Mouse (Mus musculus): ENCODE results near the gene Ccz1. TPM values are rescaled to one million over a fixed set of nuclear protein-coding genes. Genes with fewer than 3 reads are reported as not detected.
A peak's percentile ranks its signal among the peaks of the same experiment; 100 is the strongest.

The Ccz1 gene
- polyA plus RNA-seq, 2 experiments: 21.9 to 46.8 TPM

- no peak overlapping the region for H3K4me3 ChIP-seq (ENCODE audit: insufficient read depth in 1 of 2, low read depth in 2 of 2, low read length in 2 of 2)
- ATAC-seq (ENCODE audit: insufficient read depth) (peak; percentile 76), DNase-seq (ENCODE audit: low read depth in 3 of 3, low spot score in 3 of 3) (peak in 1 of 3 experiments; percentile 7)
- no peak overlapping the region for H3K4me2 ChIP-seq (ENCODE audit: low read depth)
- no peak overlapping the region for H3K27ac ChIP-seq
- 28% methylated on average over 9 of the region's 9 CpGs for WGBS (ENCODE audit: insufficient replicate concordance)
- 0 out of 4 replicates have a peak, but pooled peaks cover 0 to 2% of the 10 kb centered on the region in 2 experiments for H3K4me1 ChIP-seq (replicated peaks; ENCODE audit: control insufficient read depth in 2 of 2, insufficient read depth in 2 of 2, low read length in 1 of 2)
- no peaks in the 10 kb centered on the region for H3K27me3 ChIP-seq (ENCODE audit: control insufficient read depth, insufficient read depth, low read length)
- H3K9me3 ChIP-seq (ENCODE audit: control insufficient read depth, low read length): no peaks in the 10 kb centered on the region
- no peaks in the 10 kb centered on the region for H3K36me3 ChIP-seq (replicated peaks; ENCODE audit: control insufficient read depth, insufficient read depth, low read depth)
- H3K9ac ChIP-seq (replicated peaks): no peak overlapping the region
- TF ChIP-seq CTCF (IDR thresholded peaks at IDR 0.05; ENCODE audit: low read depth) (no peak), EP300 (IDR thresholded peaks at IDR 0.05; ENCODE audit: low read depth) (no peak)
Measured at GRCm38 (mm10) chr5:144039156-144039675, 24.5 kb upstream of the Ccz1 start.

- DNase-seq (ENCODE audit: low read depth in 3 of 3, low spot score in 3 of 3): no peak
- H3K9ac ChIP-seq (replicated peaks): no peak overlapping the region
- H3K27me3 ChIP-seq (ENCODE audit: control insufficient read depth, insufficient read depth, low read length): no peaks in the 10 kb centered on the region
- no peak for ATAC-seq (ENCODE audit: insufficient read depth)
- H3K4me3 ChIP-seq (ENCODE audit: insufficient read depth in 1 of 2, low read depth in 2 of 2, low read length in 2 of 2): no peak overlapping the region
- WGBS (ENCODE audit: insufficient replicate concordance): 53% methylated on average over 17 of the region's 17 CpGs
- H3K36me3 ChIP-seq (replicated peaks; ENCODE audit: control insufficient read depth, insufficient read depth, low read depth): no peaks in the 10 kb centered on the region
- no peaks in the 10 kb centered on the region for H3K9me3 ChIP-seq (ENCODE audit: control insufficient read depth, low read length)
- H3K4me1 ChIP-seq (replicated peaks; ENCODE audit: control insufficient read depth in 2 of 2, insufficient read depth in 2 of 2, low read length in 1 of 2): 0 out of 4 replicates have a peak, but pooled peaks cover 0 to 2% of the 10 kb centered on the region in 2 experiments
- no peak overlapping the region for H3K27ac ChIP-seq
- TF ChIP-seq CTCF (IDR thresholded peaks at IDR 0.05; ENCODE audit: low read depth): no peak
- TF ChIP-seq EP300 (IDR thresholded peaks at IDR 0.05; ENCODE audit: low read depth): no peak
- H3K4me2 ChIP-seq (ENCODE audit: low read depth): no peak overlapping the region
Measured at GRCm38 (mm10) chr5:144036952-144037351, 22.3 kb upstream of the Ccz1 start.

- no peak overlapping the region for H3K9ac ChIP-seq (replicated peaks)
- DNase-seq (ENCODE audit: low read depth in 3 of 3, low spot score in 3 of 3): no peak
- TF ChIP-seq EP300 (IDR thresholded peaks at IDR 0.05; ENCODE audit: low read depth) (no peak), CTCF (IDR thresholded peaks at IDR 0.05; ENCODE audit: low read depth) (no peak)
- 0 out of 4 replicates have a peak, but pooled peaks cover 0 to 2% of the 10 kb centered on the region in 2 experiments for H3K4me1 ChIP-seq (replicated peaks; ENCODE audit: control insufficient read depth in 2 of 2, insufficient read depth in 2 of 2, low read length in 1 of 2)
- no peak overlapping the region for H3K27ac ChIP-seq
- no peaks in the 10 kb centered on the region for H3K27me3 ChIP-seq (ENCODE audit: control insufficient read depth, insufficient read depth, low read length)
- no peaks in the 10 kb centered on the region for H3K36me3 ChIP-seq (replicated peaks; ENCODE audit: control insufficient read depth, insufficient read depth, low read depth)
- ATAC-seq (ENCODE audit: insufficient read depth): no peak
- H3K4me3 ChIP-seq (ENCODE audit: insufficient read depth in 1 of 2, low read depth in 2 of 2, low read length in 2 of 2): no peak overlapping the region
- WGBS (ENCODE audit: insufficient replicate concordance): 47% methylated on average over 7 of the region's 7 CpGs
- no peaks in the 10 kb centered on the region for H3K9me3 ChIP-seq (ENCODE audit: control insufficient read depth, low read length)
- no peak overlapping the region for H3K4me2 ChIP-seq (ENCODE audit: low read depth)
Measured at GRCm38 (mm10) chr5:144034567-144034966, 19.9 kb upstream of the Ccz1 start.

GRCm38 (mm10) chr5:144032491-144032890 lies 17.8 kb upstream of the Ccz1 start:
- H3K4me1 ChIP-seq (replicated peaks; ENCODE audit: control insufficient read depth in 2 of 2, insufficient read depth in 2 of 2, low read length in 1 of 2): no peaks in the 10 kb centered on the region
- no peak for TF ChIP-seq EP300 (IDR thresholded peaks at IDR 0.05; ENCODE audit: low read depth)
- no peaks in the 10 kb centered on the region for H3K27me3 ChIP-seq (ENCODE audit: control insufficient read depth, insufficient read depth, low read length)
- no peaks in the 10 kb centered on the region for H3K9me3 ChIP-seq (ENCODE audit: control insufficient read depth, low read length)
- H3K4me2 ChIP-seq (ENCODE audit: low read depth): no peak overlapping the region
- no peaks in the 10 kb centered on the region for H3K36me3 ChIP-seq (replicated peaks; ENCODE audit: control insufficient read depth, insufficient read depth, low read depth)
- H3K9ac ChIP-seq (replicated peaks): no peak overlapping the region
- H3K27ac ChIP-seq: no peak overlapping the region
- H3K4me3 ChIP-seq (ENCODE audit: insufficient read depth in 1 of 2, low read depth in 2 of 2, low read length in 2 of 2): no peak overlapping the region
- no peak for ATAC-seq (ENCODE audit: insufficient read depth)
- 75% methylated on average over 7 of the region's 7 CpGs for WGBS (ENCODE audit: insufficient replicate concordance)
- no peak for DNase-seq (ENCODE audit: low read depth in 3 of 3, low spot score in 3 of 3)

- DNase-seq (ENCODE audit: low read depth in 3 of 3, low spot score in 3 of 3) (no peak), ATAC-seq (ENCODE audit: insufficient read depth) (no peak)
- Histone ChIP-seq H3K36me3 (replicated peaks; ENCODE audit: control insufficient read depth, insufficient read depth, low read depth) (no peaks in the 10 kb centered on the region), H3K4me1 (replicated peaks; ENCODE audit: control insufficient read depth in 2 of 2, insufficient read depth in 2 of 2, low read length in 1 of 2) (no peaks in the 10 kb centered on the region), H3K4me3 (ENCODE audit: insufficient read depth in 1 of 2, low read depth in 2 of 2, low read length in 2 of 2) (no peak within 1 kb of the TSS), H3K27ac (no peak within 1 kb of the TSS), H3K27me3 (ENCODE audit: control insufficient read depth, insufficient read depth, low read length) (no peaks in the 10 kb centered on the region), H3K4me2 (ENCODE audit: low read depth) (no peak within 1 kb of the TSS), H3K9me3 (ENCODE audit: control insufficient read depth, low read length) (no peaks in the 10 kb centered on the region), H3K9ac (replicated peaks) (no peak within 1 kb of the TSS)
- WGBS (ENCODE audit: insufficient replicate concordance): 43% methylated on average over 11 of the region's 11 CpGs
- TF ChIP-seq EP300 (IDR thresholded peaks at IDR 0.05; ENCODE audit: low read depth) (no peak), CTCF (IDR thresholded peaks at IDR 0.05; ENCODE audit: low read depth) (no peak)
Measured at GRCm38 (mm10) chr5:144026620-144027263, 12.1 kb upstream of the Ccz1 start, which contains the start of gene Ocm. Ocm (minus strand) TSS chr5:144026670.
